Mouse (Mus musculus) retina, postnatal 1 day (tissue): Measurements from ENCODE around the gene Polr3gl.
A peak's percentile ranks its signal among the peaks of the same experiment; 100 is the strongest.

Experiments used
- DNase-seq: peaks from one replicate; pipeline ENCODE4 v3.0.0-alpha.2; 2012

Gene Polr3gl

GRCm38 (mm10) chr3:96597435-96597891, 3.5 kb upstream of the Polr3gl start:
- peak; percentile 65 for DNase-seq

- peak; percentile 22 for DNase-seq
These were observed 2.9 kb upstream of the Polr3gl start for GRCm38 (mm10) chr3:96596855-96597254.

GRCm38 (mm10) chr3:96596228-96596707, 2.3 kb upstream of the Polr3gl start, which contains the start of gene Ankrd34a:
Gene Ankrd34a, plus strand, starts transcription at chr3:96596636.
- DNase-seq, result peak; percentile 69

GRCm38 (mm10) chr3:96595661-96596060, 1.7 kb upstream of the Polr3gl start:
- DNase-seq, result peak; percentile 76

- no peak for DNase-seq
These were observed 870 bp upstream of the Polr3gl start for GRCm38 (mm10) chr3:96594851-96595250.

GRCm38 (mm10) chr3:96593374-96593773, 607 bp downstream of the Polr3gl start:
- DNase-seq, result peak; percentile 49

GRCm38 (mm10) chr3:96590657-96591056, 3.3 kb downstream of the Polr3gl start:
- no peak for DNase-seq

DNA sequence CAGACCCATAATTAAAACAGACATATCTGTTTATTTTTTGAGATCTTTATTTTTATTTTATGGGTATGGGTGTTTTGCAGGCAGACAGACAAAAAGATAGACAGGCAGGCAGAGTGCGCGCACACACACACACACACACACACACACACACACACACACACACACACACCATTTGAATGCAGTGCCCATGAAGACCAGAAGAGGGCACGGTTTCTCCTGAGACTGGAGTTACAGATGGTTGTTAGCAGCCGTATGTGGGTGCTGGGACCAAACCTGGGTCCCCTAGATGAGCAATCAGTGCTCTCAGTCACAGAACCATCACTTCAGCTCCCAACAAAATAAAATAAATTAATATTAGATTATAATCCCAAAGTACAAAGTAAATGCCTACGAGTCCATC, 10.6 kb downstream of the Polr3gl start:
- DNase-seq, result no peak

- DNase-seq, result no peak
These were observed 12.0 kb downstream of the Polr3gl start for GRCm38 (mm10) chr3:96581771-96582515.

DNA sequence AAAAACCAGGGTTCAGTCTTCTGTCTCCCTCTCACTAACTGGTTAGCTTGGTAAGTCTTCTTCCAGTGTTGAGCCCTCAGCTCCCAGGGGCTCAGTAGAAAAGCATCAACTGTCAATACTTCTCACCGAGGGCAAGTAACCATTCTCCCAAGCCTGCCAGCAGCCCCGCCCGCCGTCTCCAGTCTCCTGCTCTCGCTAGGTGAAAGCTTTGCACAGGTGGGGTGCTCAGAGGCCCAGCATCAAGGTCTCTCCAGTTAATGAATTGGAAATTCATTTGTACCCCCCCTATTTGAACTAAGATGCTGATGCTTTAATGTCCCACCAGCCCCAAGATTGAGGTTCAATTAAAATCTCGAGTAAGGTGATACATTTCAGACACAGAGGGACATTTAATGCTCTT, 12.8 kb downstream of the Polr3gl start:
- no peak for DNase-seq

GRCm38 (mm10) chr3:96579885-96580454, 14.0 kb downstream of the Polr3gl start:
- DNase-seq, result peak; percentile 94

DNA sequence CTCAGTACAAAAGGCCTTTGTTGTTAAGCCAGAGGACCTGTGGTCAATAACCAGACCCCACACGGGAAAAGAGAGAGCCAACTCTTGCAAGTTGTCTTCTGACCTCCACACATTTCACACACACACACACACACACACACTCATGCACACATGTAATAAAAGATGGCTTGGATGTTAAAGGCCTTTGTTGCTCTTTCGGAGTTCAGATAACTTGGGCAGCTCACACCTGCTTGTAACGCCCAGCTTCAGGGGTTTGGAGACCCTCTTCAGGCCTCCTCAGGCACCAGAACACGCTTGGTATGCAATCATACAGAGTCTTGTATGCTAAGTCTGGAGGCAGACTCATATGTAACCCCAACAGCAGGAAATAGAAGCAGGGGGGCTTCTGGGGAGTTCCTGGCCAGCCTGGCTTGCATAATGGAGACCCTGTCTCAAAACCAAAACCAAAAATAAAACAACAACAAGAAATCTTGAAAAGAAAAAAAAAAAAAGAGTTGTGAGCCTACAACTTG, 14.7 kb downstream of the Polr3gl start:
- no peak for DNase-seq

- no peak for DNase-seq
These were observed 15.3 kb downstream of the Polr3gl start for GRCm38 (mm10) chr3:96578561-96579238.

- no peak for DNase-seq
These were observed 16.4 kb downstream of the Polr3gl start for GRCm38 (mm10) chr3:96577566-96577965.

DNA sequence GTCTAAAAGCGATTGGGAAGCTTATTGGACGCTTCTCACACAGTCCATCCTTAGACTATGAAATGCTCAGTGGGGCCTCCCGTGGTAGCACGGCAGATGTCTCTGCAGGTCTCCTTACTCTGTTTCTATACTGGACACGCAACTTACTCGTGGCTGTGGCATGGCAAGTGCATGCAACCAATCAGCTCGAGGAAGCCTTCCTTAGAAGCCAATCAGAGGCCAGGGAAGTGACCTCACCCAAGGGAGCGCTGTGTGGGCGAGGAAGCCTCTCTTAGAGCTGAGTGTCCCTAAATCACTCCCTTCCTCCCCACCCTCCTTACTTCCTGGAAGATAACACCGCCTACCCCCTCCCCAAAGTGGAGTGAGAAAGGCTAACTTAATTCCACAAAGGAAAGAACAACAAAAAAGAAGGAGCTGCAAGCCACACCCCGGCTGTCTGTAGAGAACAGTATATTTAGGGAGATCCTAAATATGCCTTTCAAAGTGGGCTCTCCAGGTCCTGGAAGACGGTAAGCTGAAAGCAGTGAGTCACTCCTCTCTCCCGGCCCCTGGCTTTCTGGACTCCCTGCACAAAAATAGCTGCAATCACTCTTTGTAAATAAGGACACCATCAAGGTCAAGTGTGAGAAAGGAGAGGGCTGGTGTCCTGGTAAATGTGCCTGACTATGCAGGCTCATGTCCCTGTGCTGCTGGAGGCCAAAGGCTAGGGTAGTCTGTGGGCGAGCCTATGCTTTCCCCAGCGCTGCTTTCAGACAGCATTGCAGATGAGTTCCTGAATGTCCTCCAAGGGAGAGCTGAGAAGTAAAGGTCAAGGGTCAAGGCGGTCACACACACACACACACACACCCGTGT, 17.1 kb downstream of the Polr3gl start, which contains the start of gene Gm16253:
TSS of gene Gm16253 (plus strand) at position 295 of the 852 bp plus-strand sequence.
- peak; percentile 94 for DNase-seq

GRCm38 (mm10) chr3:96576005-96576658, 17.8 kb downstream of the Polr3gl start:
- DNase-seq, result no peak

DNA sequence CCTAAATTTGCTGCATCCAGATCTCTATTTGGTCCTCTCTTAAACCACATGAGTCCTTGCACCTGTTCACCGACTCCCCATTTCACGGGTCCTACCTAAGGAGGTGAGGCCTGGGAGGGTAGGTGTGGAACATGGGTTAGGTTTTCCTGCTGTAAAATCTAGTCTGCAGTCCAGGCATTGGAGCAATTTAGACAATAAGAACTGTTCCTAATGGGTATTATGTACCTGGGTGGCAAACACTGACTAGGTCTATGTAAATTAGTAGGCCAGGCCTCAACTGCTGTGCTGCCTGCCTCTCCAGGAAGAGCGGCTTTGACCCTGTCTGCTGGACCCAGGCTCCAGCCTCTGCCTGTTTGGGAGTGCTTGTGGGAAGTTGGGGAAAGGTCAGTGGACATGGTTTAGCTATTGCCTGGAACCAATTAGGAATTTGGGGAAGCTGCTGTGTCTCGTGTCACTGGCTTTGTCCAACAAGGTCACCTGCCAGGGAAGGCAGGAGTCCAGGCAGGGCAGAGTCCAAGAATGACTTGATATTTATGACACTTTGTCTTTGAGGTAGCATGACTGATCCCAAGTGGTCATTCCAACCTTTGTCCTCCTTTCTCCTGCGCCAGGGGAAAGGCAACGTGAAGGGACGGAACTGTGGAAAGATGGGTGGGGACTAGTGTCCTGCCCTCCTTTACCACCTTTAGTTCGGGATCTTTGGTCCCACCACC, 18.6 kb downstream of the Polr3gl start:
- DNase-seq, result no peak

- DNase-seq, result no peak
These were observed 20.1 kb downstream of the Polr3gl start for GRCm38 (mm10) chr3:96573611-96574511.

DNA sequence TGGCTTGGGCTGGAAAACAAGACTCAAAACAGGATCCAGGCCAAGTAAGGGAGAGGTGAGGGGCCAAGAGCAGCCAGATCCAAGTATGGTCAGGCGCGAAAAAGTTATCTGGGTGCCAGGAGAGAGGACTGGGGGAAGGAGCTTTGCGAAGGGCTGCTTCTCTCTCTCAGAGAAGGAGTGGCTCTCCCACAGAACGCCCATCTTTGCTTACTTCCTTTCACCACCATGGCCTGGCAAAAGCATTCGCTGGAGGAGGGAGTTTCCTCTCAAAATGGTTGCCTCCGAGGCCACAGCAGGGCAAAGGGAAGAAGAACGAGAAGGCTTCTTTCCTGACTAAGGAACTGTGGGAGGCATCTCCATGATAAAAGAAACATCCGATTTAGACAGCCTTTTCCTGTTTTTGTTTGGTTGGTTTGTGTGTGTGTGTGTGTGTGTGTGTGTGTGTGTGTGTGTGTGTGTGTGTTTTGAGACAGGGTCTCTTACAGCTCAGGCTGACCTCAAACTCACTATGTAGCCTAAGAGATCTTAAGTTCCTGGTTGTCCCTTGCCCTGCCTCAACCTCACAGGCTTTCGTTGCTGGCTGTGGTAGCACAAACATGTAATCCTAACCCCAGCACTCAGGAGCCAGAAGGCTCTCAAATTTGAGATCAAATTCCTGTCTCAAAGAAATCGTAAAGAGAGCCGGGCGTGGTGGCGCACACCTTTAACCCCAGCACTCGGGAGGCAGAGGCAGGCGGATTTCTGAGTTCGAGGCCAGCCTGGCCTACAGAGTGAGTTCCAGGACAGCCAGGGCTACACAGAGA, 21.9 kb downstream of the Polr3gl start:
- DNase-seq, result no peak
